Mouse (Mus musculus): ENCODE results near the gene Bco1. TPM values are rescaled to one million over a fixed set of nuclear protein-coding genes. Genes with fewer than 3 reads are reported as not detected.

Gene Bco1
- polyA plus RNA-seq, 1 experiment from 2014 or later = 0.11 TPM

DNA sequence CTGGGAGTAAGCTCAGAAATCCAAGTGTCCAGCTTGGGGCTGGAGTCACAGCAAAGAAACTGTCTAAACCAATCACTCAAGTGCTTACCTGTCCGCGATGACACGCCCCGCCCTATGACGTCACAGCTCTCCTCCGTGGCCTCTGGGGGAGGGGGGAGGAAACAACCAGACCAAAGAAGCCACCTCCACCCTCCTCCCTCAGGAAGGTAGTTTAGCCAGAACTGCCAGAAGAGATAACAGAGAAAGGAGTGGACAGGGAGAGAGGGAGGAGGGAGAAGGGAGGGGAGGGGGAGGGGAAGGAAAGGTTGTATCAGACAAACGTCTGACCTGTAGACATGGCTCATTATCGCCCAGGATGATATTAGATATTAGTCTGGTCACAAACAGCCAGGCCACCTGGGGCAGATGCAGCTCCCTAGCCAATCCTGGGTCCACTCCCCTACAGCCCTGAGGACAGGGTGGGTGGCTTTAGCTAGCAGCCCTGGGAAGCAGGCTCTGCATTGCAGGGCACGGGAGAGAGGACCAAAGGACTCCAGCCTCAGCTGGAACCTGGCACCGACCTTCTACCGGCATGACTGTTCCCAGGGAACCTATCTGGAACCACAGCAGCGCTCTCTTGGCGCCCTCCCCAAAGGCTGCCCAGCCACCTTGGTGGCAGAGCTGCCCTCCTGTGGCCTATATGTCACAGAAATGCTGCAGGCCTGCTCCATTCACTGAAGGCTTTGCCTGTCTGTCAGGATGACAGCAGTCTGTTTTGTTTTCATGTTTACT is 20.2 kb downstream of the Bco1 start:
- Histone ChIP-seq H3K9ac (replicated peaks; ENCODE audit: low read length) (no peak overlapping the region), H3K27me3 (ENCODE audit: control insufficient read depth, insufficient read depth, low read length) (no peaks in the 10 kb centered on the region), H3K4me3 (ENCODE audit: low read depth, low read length) (no peak overlapping the region), H3K36me3 (replicated peaks; ENCODE audit: control insufficient read depth, insufficient read depth, low read depth, low read length) (no peaks in the 10 kb centered on the region), H3K9me3 (replicated peaks; ENCODE audit: control insufficient read depth, low read length) (no peaks in the 10 kb centered on the region), H3K27ac (replicated peaks; ENCODE audit: low read depth, low read length) (no peak overlapping the region), H3K4me2 (ENCODE audit: low read depth, low read length) (peak overlapping the region; percentile 10; the same call in 1 of the 2 replicates), H3K4me1 (ENCODE audit: control insufficient read depth, insufficient read depth, low read length) (peaks cover 3% of the 10 kb centered on the region; the same call in 1 of the 2 replicates)
- ATAC-seq (replicated peaks; ENCODE audit: insufficient number of reproducible peaks, low FRiP score, low TSS enrichment, low read depth) = no peak
- WGBS = 10% methylated on average over 13 of the region's 13 CpGs
- no peak for DNase-seq (ENCODE audit: low spot score)

- Histone ChIP-seq H3K4me3 (ENCODE audit: low read depth, low read length) (no peak overlapping the region), H3K4me2 (ENCODE audit: low read depth, low read length) (no peak overlapping the region), H3K9me3 (replicated peaks; ENCODE audit: control insufficient read depth, low read length) (no peaks in the 10 kb centered on the region), H3K27me3 (ENCODE audit: control insufficient read depth, insufficient read depth, low read length) (no peaks in the 10 kb centered on the region), H3K4me1 (ENCODE audit: control insufficient read depth, insufficient read depth, low read length) (peaks cover 3% of the 10 kb centered on the region; the same call in 1 of the 2 replicates), H3K36me3 (replicated peaks; ENCODE audit: control insufficient read depth, insufficient read depth, low read depth, low read length) (no peaks in the 10 kb centered on the region), H3K27ac (replicated peaks; ENCODE audit: low read depth, low read length) (no peak overlapping the region), H3K9ac (replicated peaks; ENCODE audit: low read length) (no peak overlapping the region)
- ATAC-seq (replicated peaks; ENCODE audit: insufficient number of reproducible peaks, low FRiP score, low TSS enrichment, low read depth) (no peak), DNase-seq (ENCODE audit: low spot score) (no peak)
- WGBS = 73% methylated on average over 7 of the region's 7 CpGs
Observed at GRCm38 (mm10) chr8:117116534-117116933, 20.9 kb downstream of the Bco1 start.

DNA sequence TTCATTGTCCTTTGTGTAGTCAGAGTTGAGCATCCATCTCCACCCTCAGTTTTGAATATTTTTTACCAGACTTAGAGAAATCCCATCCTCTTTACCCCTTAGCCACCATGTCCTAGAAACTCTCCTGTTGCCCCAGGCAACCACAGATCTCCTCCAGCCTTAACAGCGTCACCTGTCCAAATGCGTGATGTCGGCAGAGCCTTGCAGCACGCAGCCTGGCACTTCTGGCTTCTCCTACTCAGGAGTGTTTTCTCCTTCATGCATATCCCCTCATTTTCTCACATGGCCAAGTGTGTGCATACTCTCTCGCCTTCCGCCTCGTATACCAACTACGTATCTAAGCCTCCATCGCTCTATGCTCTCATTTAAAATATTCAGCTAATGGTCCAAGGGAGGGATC is 22.8 kb downstream of the Bco1 start:
- no peak for DNase-seq (ENCODE audit: low spot score)
- Histone ChIP-seq H3K4me3 (ENCODE audit: low read depth, low read length) (no peak overlapping the region), H3K4me1 (ENCODE audit: control insufficient read depth, insufficient read depth, low read length) (peaks cover 3% of the 10 kb centered on the region; the same call in 1 of the 2 replicates), H3K9ac (replicated peaks; ENCODE audit: low read length) (no peak overlapping the region), H3K27me3 (ENCODE audit: control insufficient read depth, insufficient read depth, low read length) (no peaks in the 10 kb centered on the region), H3K36me3 (replicated peaks; ENCODE audit: control insufficient read depth, insufficient read depth, low read depth, low read length) (no peaks in the 10 kb centered on the region), H3K4me2 (ENCODE audit: low read depth, low read length) (no peak overlapping the region), H3K27ac (replicated peaks; ENCODE audit: low read depth, low read length) (no peak overlapping the region), H3K9me3 (replicated peaks; ENCODE audit: control insufficient read depth, low read length) (no peaks in the 10 kb centered on the region)
- WGBS = 90% methylated on average over 9 of the region's 9 CpGs
- ATAC-seq (replicated peaks; ENCODE audit: insufficient number of reproducible peaks, low FRiP score, low TSS enrichment, low read depth) = no peak

GRCm38 (mm10) chr8:117121277-117121676 is 25.6 kb downstream of the Bco1 start:
- whole genome bisulfite sequencing = 60% methylated on average over 8 of the region's 8 CpGs
- Histone ChIP-seq H3K4me3 (ENCODE audit: low read depth, low read length) (no peak overlapping the region), H3K4me2 (ENCODE audit: low read depth, low read length) (no peak overlapping the region), H3K27me3 (ENCODE audit: control insufficient read depth, insufficient read depth, low read length) (no peaks in the 10 kb centered on the region), H3K9ac (replicated peaks; ENCODE audit: low read length) (no peak overlapping the region), H3K36me3 (replicated peaks; ENCODE audit: control insufficient read depth, insufficient read depth, low read depth, low read length) (no peaks in the 10 kb centered on the region), H3K9me3 (replicated peaks; ENCODE audit: control insufficient read depth, low read length) (no peaks in the 10 kb centered on the region), H3K4me1 (ENCODE audit: control insufficient read depth, insufficient read depth, low read length) (no peaks in the 10 kb centered on the region), H3K27ac (replicated peaks; ENCODE audit: low read depth, low read length) (no peak overlapping the region)
- ATAC-seq (replicated peaks; ENCODE audit: insufficient number of reproducible peaks, low FRiP score, low TSS enrichment, low read depth) (no peak), DNase-seq (ENCODE audit: low spot score) (no peak)

DNA sequence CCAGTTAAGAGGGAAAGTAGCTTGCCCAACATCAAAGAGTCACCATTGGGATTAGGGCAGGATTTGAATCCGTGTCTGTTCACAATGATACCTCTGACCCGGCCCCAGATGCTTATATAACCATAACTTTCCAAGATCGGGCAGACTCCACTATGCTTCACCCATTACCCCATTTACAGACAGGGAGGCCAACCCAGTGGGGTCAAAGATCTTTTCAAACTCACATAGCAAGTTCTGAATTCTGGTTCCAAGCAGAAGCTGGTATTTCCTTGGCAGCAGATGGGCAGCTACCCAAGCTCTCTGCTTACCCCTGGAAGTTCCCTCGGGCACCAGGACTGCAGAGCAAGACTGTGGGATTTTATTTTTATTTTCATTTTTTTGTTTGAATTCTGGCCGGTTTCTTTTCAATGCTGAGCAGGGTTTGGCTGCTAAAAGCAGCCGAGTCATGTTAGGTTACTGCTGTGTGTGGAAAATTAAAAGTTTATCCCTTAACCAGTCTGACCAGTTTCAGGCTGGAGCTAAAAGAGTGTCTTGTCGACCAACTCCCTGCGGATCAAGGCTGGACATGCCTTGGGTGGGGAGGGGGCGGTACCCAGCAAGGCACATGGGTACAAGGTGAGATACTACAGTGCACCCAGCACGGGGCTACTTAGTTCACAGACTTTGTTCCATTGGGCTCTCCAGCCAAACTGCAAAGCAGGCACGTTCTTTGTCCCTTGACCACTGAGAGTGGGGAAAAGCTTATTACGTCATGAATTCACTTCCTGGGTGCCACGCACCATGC is 28.4 kb downstream of the Bco1 start:
- no peak overlapping the region for H3K4me3 ChIP-seq (ENCODE audit: low read depth, low read length)
- no peaks in the 10 kb centered on the region for H3K36me3 ChIP-seq (replicated peaks; ENCODE audit: control insufficient read depth, insufficient read depth, low read depth, low read length)
- 76% methylated on average over 13 of the region's 13 CpGs for whole genome bisulfite sequencing
- no peaks in the 10 kb centered on the region for H3K27me3 ChIP-seq (ENCODE audit: control insufficient read depth, insufficient read depth, low read length)
- no peak overlapping the region for H3K9ac ChIP-seq (replicated peaks; ENCODE audit: low read length)
- ATAC-seq (replicated peaks; ENCODE audit: insufficient number of reproducible peaks, low FRiP score, low TSS enrichment, low read depth) (no peak; the same call in 1 of the 2 replicates), DNase-seq (ENCODE audit: low spot score) (peak; percentile 18)
- H3K4me1 ChIP-seq (ENCODE audit: control insufficient read depth, insufficient read depth, low read length) = no peaks in the 10 kb centered on the region
- H3K27ac ChIP-seq (replicated peaks; ENCODE audit: low read depth, low read length) = no peak overlapping the region
- H3K9me3 ChIP-seq (replicated peaks; ENCODE audit: control insufficient read depth, low read length) = no peaks in the 10 kb centered on the region
- H3K4me2 ChIP-seq (ENCODE audit: low read depth, low read length) = no peak overlapping the region

- Histone ChIP-seq H3K27me3 (ENCODE audit: control insufficient read depth, insufficient read depth, low read length) (no peaks in the 10 kb centered on the region), H3K9ac (replicated peaks; ENCODE audit: low read length) (no peak overlapping the region), H3K36me3 (replicated peaks; ENCODE audit: control insufficient read depth, insufficient read depth, low read depth, low read length) (no peaks in the 10 kb centered on the region), H3K4me1 (ENCODE audit: control insufficient read depth, insufficient read depth, low read length) (no peaks in the 10 kb centered on the region), H3K4me2 (ENCODE audit: low read depth, low read length) (no peak overlapping the region), H3K4me3 (ENCODE audit: low read depth, low read length) (no peak overlapping the region), H3K27ac (replicated peaks; ENCODE audit: low read depth, low read length) (no peak overlapping the region), H3K9me3 (replicated peaks; ENCODE audit: control insufficient read depth, low read length) (no peaks in the 10 kb centered on the region)
- ATAC-seq (replicated peaks; ENCODE audit: insufficient number of reproducible peaks, low FRiP score, low TSS enrichment, low read depth) = no peak
- no peak for DNase-seq (ENCODE audit: low spot score)
- 85% methylated on average over 3 of the region's 3 CpGs for WGBS
Observed at GRCm38 (mm10) chr8:117125854-117126253, 30.2 kb downstream of the Bco1 start.

GRCm38 (mm10) chr8:117126411-117126810 is 30.8 kb downstream of the Bco1 start:
- H3K4me1 ChIP-seq (ENCODE audit: control insufficient read depth, insufficient read depth, low read length) = no peaks in the 10 kb centered on the region
- no peaks in the 10 kb centered on the region for H3K27me3 ChIP-seq (ENCODE audit: control insufficient read depth, insufficient read depth, low read length)
- H3K27ac ChIP-seq (replicated peaks; ENCODE audit: low read depth, low read length) = no peak overlapping the region
- H3K4me2 ChIP-seq (ENCODE audit: low read depth, low read length) = no peak overlapping the region
- H3K9ac ChIP-seq (replicated peaks; ENCODE audit: low read length) = no peak overlapping the region
- ATAC-seq (replicated peaks; ENCODE audit: insufficient number of reproducible peaks, low FRiP score, low TSS enrichment, low read depth) (no peak), DNase-seq (ENCODE audit: low spot score) (no peak)
- no peaks in the 10 kb centered on the region for H3K36me3 ChIP-seq (replicated peaks; ENCODE audit: control insufficient read depth, insufficient read depth, low read depth, low read length)
- H3K4me3 ChIP-seq (ENCODE audit: low read depth, low read length) = no peak overlapping the region
- H3K9me3 ChIP-seq (replicated peaks; ENCODE audit: control insufficient read depth, low read length) = no peaks in the 10 kb centered on the region
- 95% methylated on average over 3 of the region's 3 CpGs for WGBS

GRCm38 (mm10) chr8:117127063-117127462 is 31.4 kb downstream of the Bco1 start:
- Histone ChIP-seq H3K4me3 (ENCODE audit: low read depth, low read length) (no peak overlapping the region), H3K9me3 (replicated peaks; ENCODE audit: control insufficient read depth, low read length) (no peaks in the 10 kb centered on the region), H3K9ac (replicated peaks; ENCODE audit: low read length) (no peak overlapping the region), H3K4me1 (ENCODE audit: control insufficient read depth, insufficient read depth, low read length) (no peaks in the 10 kb centered on the region), H3K27me3 (ENCODE audit: control insufficient read depth, insufficient read depth, low read length) (no peaks in the 10 kb centered on the region), H3K27ac (replicated peaks; ENCODE audit: low read depth, low read length) (no peak overlapping the region), H3K4me2 (ENCODE audit: low read depth, low read length) (no peak overlapping the region), H3K36me3 (replicated peaks; ENCODE audit: control insufficient read depth, insufficient read depth, low read depth, low read length) (no peaks in the 10 kb centered on the region)
- DNase-seq (ENCODE audit: low spot score) (no peak), ATAC-seq (replicated peaks; ENCODE audit: insufficient number of reproducible peaks, low FRiP score, low TSS enrichment, low read depth) (no peak)
- WGBS = 88% methylated on average over 8 of the region's 8 CpGs
